Mouse (Mus musculus): ENCODE results near the gene Gpr37l1.

DNA sequence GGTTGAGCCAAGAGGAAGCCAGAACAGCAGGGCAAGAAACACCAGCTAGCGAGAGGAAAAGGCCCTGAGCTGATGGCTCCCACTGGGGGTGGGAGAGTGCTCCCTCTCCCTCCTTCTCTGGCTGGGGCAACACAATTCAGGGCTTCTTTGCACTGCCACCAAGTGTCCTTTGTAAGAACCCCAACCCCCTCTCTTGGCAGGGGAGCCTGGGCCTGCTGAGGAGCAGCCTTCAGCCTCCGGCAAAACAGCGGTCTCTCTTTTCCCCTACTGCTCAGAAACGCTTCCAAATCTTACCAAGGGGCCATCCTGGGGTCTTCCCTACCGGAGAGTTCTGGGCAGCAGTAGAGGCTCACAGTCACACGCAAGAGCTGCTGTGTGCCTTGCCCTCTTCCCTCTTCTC lies 4.8 kb downstream of the Gpr37l1 start:
- TF ChIP-seq POLR2A (IDR thresholded peaks at IDR 0.05; ENCODE audit: borderline replicate concordance, extremely low read depth, insufficient read depth, insufficient read length, poor library complexity, severe bottlenecking), result no peak
- TF ChIP-seq CTCF (IDR thresholded peaks at IDR 0.05; ENCODE audit: borderline replicate concordance, extremely low read depth, insufficient read depth, insufficient read length), result no peak

All from brain, embryonic 14.5 days (tissue).